Mouse (Mus musculus) myocyte (in vitro differentiated cells): ENCODE results near the gene B230307C23Rik.

ENCODE experiments used
- CEBPB ChIP-seq: IDR thresholded peaks from 2 replicates; pipeline ENCODE4 v1.6.1; 2011; ENCODE audit warnings: mild to moderate bottlenecking, moderate library complexity; ENCODE audit not compliant: poor library complexity, insufficient read depth, severe bottlenecking
- E2F4 ChIP-seq: IDR thresholded peaks from one replicate; pipeline ENCODE4 v1.6.1; 2011; ENCODE audit warnings: mild to moderate bottlenecking, control low read depth, moderate library complexity; ENCODE audit not compliant: insufficient read depth
- MAX ChIP-seq: IDR thresholded peaks from one replicate; pipeline ENCODE4 v1.6.1; 2011; ENCODE audit warnings: low read depth, mild to moderate bottlenecking, control low read depth
- MYOD1 ChIP-seq, 3 experiments: IDR thresholded peaks; one replicate each; pipeline ENCODE4 v1.6.1; 2011; ENCODE audit warnings: control low read depth in 2 of 3, low read depth in 2 of 3, mild to moderate bottlenecking in 2 of 3, moderate library complexity in 1 of 3; ENCODE audit not compliant: insufficient read length in 2 of 3, control insufficient read depth in 1 of 3
- POLR2A ChIP-seq: IDR thresholded peaks from one replicate; pipeline ENCODE4 v1.6.1; 2011; ENCODE audit warnings: low read depth, mild to moderate bottlenecking, control low read depth, moderate library complexity; ENCODE audit not compliant: insufficient read length
- POLR2AphosphoS2 ChIP-seq: IDR thresholded peaks from one replicate; pipeline ENCODE4 v1.6.1; 2011; ENCODE audit warnings: low read depth, control low read depth; ENCODE audit not compliant: insufficient read length
- SRF ChIP-seq: IDR thresholded peaks from one replicate; pipeline ENCODE4 v1.6.1; 2011; ENCODE audit warnings: low read depth; ENCODE audit not compliant: control insufficient read depth, insufficient read length
- TCF12 ChIP-seq: IDR thresholded peaks from one replicate; pipeline ENCODE4 v1.6.1; 2011; ENCODE audit warnings: mild to moderate bottlenecking, control low read depth; ENCODE audit not compliant: poor library complexity, insufficient read depth, severe bottlenecking
- TCF3 ChIP-seq: IDR thresholded peaks from one replicate; pipeline ENCODE4 v1.6.1; 2011; ENCODE audit warnings: low read depth, control low read depth; ENCODE audit not compliant: insufficient read length
- USF1 ChIP-seq: IDR thresholded peaks from one replicate; pipeline ENCODE4 v1.6.1; 2011; ENCODE audit warnings: low read depth, mild to moderate bottlenecking, control low read depth, moderate library complexity

- TF ChIP-seq POLR2AphosphoS2 (no peak), POLR2A (no peak), SRF (no peak), E2F4 (no peak), MAX (no peak), TCF12 (no peak), USF1 (no peak), CEBPB (no peak), MYOD1 (IDR thresholded peaks at IDR 0.05; ENCODE audit: control insufficient read depth in 1 of 3, insufficient read length in 2 of 3, low read depth in 2 of 3) (no peak), TCF3 (no peak)
Measured at GRCm38 (mm10) chr16:97984589-97984988, 12.5 kb upstream of the B230307C23Rik start.
